Mouse (Mus musculus) forebrain, embryonic 10.5 days (tissue): Measurements from ENCODE around the gene Aebp2. TPM values are rescaled to one million over a fixed set of nuclear protein-coding genes. Genes with fewer than 3 reads are reported as not detected.

Experiments
- polyA plus RNA-seq: library from polyadenylated mRNA; unstranded; fragments of >200 nt; fragmentation: Nextera tagmentation; extraction: Ambion mirVana; gene quantifications from 2 replicates; pipeline ENCODE4 v1.2.1, GENCODE M21; 2016

Aebp2 gene
- polyA plus RNA-seq, 1 experiment from 2014 or later: 11.5 TPM

Other genes starting within 250 kb of the Aebp2 start
- gene Plekha5, start 198.6 kb upstream of the Aebp2 start, polyA plus RNA-seq: 42.9 and 46.0 TPM in 2 replicates
- gene Gm11077, start 106.6 kb downstream of the Aebp2 start, polyA plus RNA-seq: not detected in 2 replicates